Mouse (Mus musculus) intestine, postnatal 0 days (tissue): Measurements from ENCODE around the gene Nek11. TPM values are rescaled to one million over a fixed set of nuclear protein-coding genes. Genes with fewer than 3 reads are reported as not detected.

Experiments used
- ATAC-seq: fragments of 200-750 bp; cut with Nextera tagmentation; 2 replicates; pipeline ENCODE4 v1.8.0; 2017; ENCODE audit warnings: mild to moderate bottlenecking, moderate TSS enrichment, moderate library complexity
- H3K27ac ChIP-seq: fragments of 300-500 bp; sonication (generic); 2 replicates; pipeline ENCODE4 v1.5.1; 2014; ENCODE audit warnings: mild to moderate bottlenecking, low read depth, low read length, moderate library complexity
- H3K27me3 ChIP-seq: fragments of 300-500 bp; sonication (generic); replicated peaks from 2 replicates; pipeline ENCODE4 v1.6.1; 2014; ENCODE audit warnings: low read length, mixed read lengths; ENCODE audit not compliant: control insufficient read depth, insufficient read depth
- H3K36me3 ChIP-seq: fragments of 300-500 bp; sonication (generic); 2 replicates; pipeline ENCODE4 v1.6.1; 2014; ENCODE audit warnings: mild to moderate bottlenecking, moderate library complexity; ENCODE audit not compliant: control insufficient read depth, insufficient read depth
- H3K4me1 ChIP-seq: fragments of 300-500 bp; sonication (generic); replicated peaks from 2 replicates; pipeline ENCODE4 v1.6.1; 2014; ENCODE audit warnings: antibody characterized with exemption, low read length, mixed read lengths; ENCODE audit not compliant: control insufficient read depth, insufficient read depth
- H3K4me2 ChIP-seq: fragments of 300-500 bp; sonication (generic); replicated peaks from 2 replicates; pipeline ENCODE4 v1.6.1; 2014; ENCODE audit warnings: low read depth, mild to moderate bottlenecking, moderate library complexity
- H3K4me3 ChIP-seq: fragments of 300-500 bp; sonication (generic); 2 replicates; pipeline ENCODE4 v1.5.1; 2014; ENCODE audit warnings: low read depth, low read length
- H3K9ac ChIP-seq: fragments of 300-500 bp; sonication (generic); 2 replicates; pipeline ENCODE4 v1.6.1; 2014; ENCODE audit warnings: mild to moderate bottlenecking, low read depth, low read length
- H3K9me3 ChIP-seq: fragments of 300-500 bp; sonication (generic); 2 replicates; pipeline ENCODE4 v1.6.1; 2016; ENCODE audit warnings: mixed run types; ENCODE audit not compliant: control insufficient read depth
- CTCF ChIP-seq: sonication (generic); IDR thresholded peaks from 2 replicates; pipeline ENCODE4 v1.5.1; 2016; ENCODE audit warnings: low read depth, mild to moderate bottlenecking, control low read depth, antibody characterized with exemption, moderate library complexity
- WGBS: fragments of 180-500 bp; shearing (Covaris S2); extraction: QIAGEN DNeasy Blood & Tissue Kit; methylation state at CpG from one replicate; pipeline ENCODE4 v1.1.7; 2014; 5-methylcytosine and 5-hydroxymethylcytosine counted together
- polyA plus RNA-seq: library from polyadenylated mRNA; unstranded; fragments of >200 nt; fragmentation: Nextera tagmentation; extraction: Ambion mirVana; gene quantifications from 2 replicates; pipeline ENCODE4 v1.2.1, GENCODE M21; 2015

Gene Nek11
- polyA plus RNA-seq, 1 experiment from 2014 or later, result 0.08 TPM

GRCm38 (mm10) chr9:105274286-105274685, 121.0 kb downstream of the Nek11 start:
- H3K9me3 ChIP-seq, result no peaks in the 10 kb centered on the region

GRCm38 (mm10) chr9:105272241-105272640, 123.1 kb downstream of the Nek11 start:
- Histone ChIP-seq H3K9me3 (no peaks in the 10 kb centered on the region), H3K4me1 (no peaks in the 10 kb centered on the region), H3K4me3 (no peak overlapping the region), H3K27me3 (no peaks in the 10 kb centered on the region), H3K4me2 (no peak overlapping the region), H3K9ac (no peak overlapping the region), H3K27ac (no peak overlapping the region), H3K36me3 (no peaks in the 10 kb centered on the region)
- WGBS, result 8% methylated on average over 7 of the region's 7 CpGs
- no peak for TF ChIP-seq CTCF
- ATAC-seq, result no peak

More at GRCm38 (mm10) chr9:105274286-105274685, 121.0 kb downstream of the Nek11 start:
- Histone ChIP-seq H3K27ac (no peak overlapping the region), H3K4me2 (no peak overlapping the region), H3K9ac (no peak overlapping the region), H3K4me1 (no peaks in the 10 kb centered on the region), H3K36me3 (no peaks in the 10 kb centered on the region), H3K27me3 (no peaks in the 10 kb centered on the region), H3K4me3 (no peak overlapping the region)
- no peak for TF ChIP-seq CTCF
- 69% methylated on average over 6 of the region's 6 CpGs for WGBS
- no peak for ATAC-seq

GRCm38 (mm10) chr9:105263140-105263539, 132.2 kb downstream of the Nek11 start:
- no peaks in the 10 kb centered on the region for H3K4me1 ChIP-seq
- ATAC-seq, result no peak
- H3K9me3 ChIP-seq, result no peaks in the 10 kb centered on the region
- WGBS, result 73% methylated on average over 2 of the region's 2 CpGs
- H3K27ac ChIP-seq, result no peak overlapping the region
- no peak overlapping the region for H3K4me2 ChIP-seq
- H3K27me3 ChIP-seq, result no peaks in the 10 kb centered on the region
- TF ChIP-seq CTCF, result no peak
- no peak overlapping the region for H3K9ac ChIP-seq
- H3K36me3 ChIP-seq, result no peaks in the 10 kb centered on the region
- no peak overlapping the region for H3K4me3 ChIP-seq

DNA sequence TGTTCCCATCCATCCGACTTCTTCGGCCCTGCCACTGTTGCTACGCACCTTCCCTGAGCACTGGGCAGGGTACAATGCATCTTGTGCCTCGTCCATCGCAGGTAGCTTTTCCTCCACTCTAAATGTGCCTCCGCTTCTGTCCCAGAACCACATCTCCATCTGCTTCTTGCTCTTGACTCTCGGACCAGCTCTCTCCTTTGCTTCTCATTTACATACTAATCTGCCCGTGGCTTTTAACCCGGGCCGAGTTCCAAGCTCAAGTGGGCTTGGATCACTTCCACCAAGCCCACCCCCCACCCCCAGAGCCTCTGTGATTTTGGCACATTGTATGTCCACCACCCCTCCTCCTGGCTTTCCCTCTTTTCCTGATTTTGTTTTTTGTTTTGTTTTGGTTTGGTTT, 137.7 kb downstream of the Nek11 start:
- no peak for TF ChIP-seq CTCF
- Histone ChIP-seq H3K27me3 (no peaks in the 10 kb centered on the region), H3K4me2 (no peak overlapping the region), H3K9ac (no peak overlapping the region), H3K4me1 (no peaks in the 10 kb centered on the region), H3K4me3 (no peak overlapping the region), H3K9me3 (no peaks in the 10 kb centered on the region), H3K27ac (no peak overlapping the region), H3K36me3 (no peaks in the 10 kb centered on the region)
- 81% methylated on average over 10 of the region's 10 CpGs for WGBS
- ATAC-seq, result no peak

GRCm38 (mm10) chr9:105254076-105254475, 141.2 kb downstream of the Nek11 start:
- H3K27me3 ChIP-seq, result no peaks in the 10 kb centered on the region
- H3K4me1 ChIP-seq, result no peaks in the 10 kb centered on the region
- no peak for TF ChIP-seq CTCF
- H3K4me3 ChIP-seq, result no peak overlapping the region
- no peak overlapping the region for H3K27ac ChIP-seq
- no peak for ATAC-seq
- no peak overlapping the region for H3K4me2 ChIP-seq
- 100% methylated on average over 1 of the region's 1 CpGs for WGBS
- H3K9me3 ChIP-seq, result no peaks in the 10 kb centered on the region
- no peak overlapping the region for H3K9ac ChIP-seq
- no peaks in the 10 kb centered on the region for H3K36me3 ChIP-seq

GRCm38 (mm10) chr9:105252349-105253041, 142.8 kb downstream of the Nek11 start:
- H3K9me3 ChIP-seq, result no peaks in the 10 kb centered on the region
- no peak for ATAC-seq
- WGBS, result 78% methylated on average over 4 of the region's 4 CpGs
- H3K36me3 ChIP-seq, result no peaks in the 10 kb centered on the region
- H3K27ac ChIP-seq, result no peak overlapping the region
- no peak overlapping the region for H3K9ac ChIP-seq
- no peak overlapping the region for H3K4me3 ChIP-seq
- H3K4me1 ChIP-seq, result no peaks in the 10 kb centered on the region
- no peaks in the 10 kb centered on the region for H3K27me3 ChIP-seq
- no peak for TF ChIP-seq CTCF
- no peak overlapping the region for H3K4me2 ChIP-seq
